Mouse (Mus musculus) bone marrow macrophage, adult 2 months (primary cell): ENCODE results near the gene Nav2.

Source experiments
- CTCF ChIP-seq: IDR thresholded peaks from 2 replicates; pipeline ENCODE4 v1.5.1; 2012; ENCODE audit warnings: low read depth, mild to moderate bottlenecking, low read length, moderate library complexity
- POLR2A ChIP-seq: IDR thresholded peaks from 2 replicates; pipeline ENCODE4 v1.6.1; 2012; ENCODE audit warnings: mild to moderate bottlenecking, low read depth, low read length, borderline replicate concordance

GRCm38 (mm10) chr7:49046347-49046989 is 138.0 kb downstream of the Nav2 start:
- TF ChIP-seq CTCF (no peak), POLR2A (no peak)
